ENCODE assay signal across 8 mouse cellular contexts in the genomic region with DNA sequence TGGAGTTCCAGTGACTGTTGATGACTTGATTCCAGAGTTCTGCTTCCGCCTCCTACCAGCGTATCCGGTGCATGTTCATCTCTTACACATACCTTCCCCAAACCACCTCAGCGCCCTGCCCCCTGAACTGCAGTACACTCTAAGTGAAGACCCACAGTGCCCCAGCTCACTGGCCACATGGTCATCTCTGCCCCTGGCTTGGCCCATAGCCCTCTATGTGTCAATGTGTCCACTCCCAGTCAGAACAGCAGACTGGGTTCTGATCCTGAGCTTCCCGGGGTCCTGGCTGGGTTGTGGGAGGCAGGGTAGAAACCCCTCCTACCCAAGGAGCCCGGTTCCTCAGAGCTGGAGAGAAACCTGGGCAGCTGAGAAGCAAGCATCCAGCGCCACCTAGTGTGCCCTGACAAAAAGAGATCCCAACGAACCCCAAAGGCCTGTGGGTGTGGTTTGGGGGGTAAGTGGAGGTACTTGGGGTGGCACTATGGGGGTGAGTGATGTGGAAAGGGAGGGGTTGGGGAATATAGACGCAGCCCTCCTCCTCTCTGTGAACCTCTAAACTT. TPM values are rescaled to one million over a fixed set of nuclear protein-coding genes. Genes with fewer than 3 reads are reported as not detected.
DNase-seq lines count a peak whose midpoint lies in the region; ATAC-seq and TF ChIP-seq lines count a peak whose summit lies in the region.

No protein-coding gene starts in this region.

- no peak for TF ChIP-seq POLR2A in testis, adult 2 months (IDR thresholded peaks at IDR 0.05; ENCODE audit: control insufficient read depth, low read depth, low read length)

- peaks cover 60% of the 10 kb centered on the region for H3K4me1 ChIP-seq in heart, embryonic 11.5 days (ENCODE audit: control insufficient read depth, insufficient read depth, low read length)
- peaks cover 30% of the 10 kb centered on the region for H3K4me1 ChIP-seq in testis, adult 2 months (ENCODE audit: control insufficient read depth, insufficient read depth, low read length)
- no peaks in the 10 kb centered on the region; the same call in 1 of the 2 replicates for H3K4me1 ChIP-seq in hindbrain, postnatal 0 days (ENCODE audit: insufficient read depth, low read length)

- no peak for ATAC-seq in heart, embryonic 11.5 days (replicated peaks; ENCODE audit: insufficient number of reproducible peaks, low FRiP score, low TSS enrichment)
- ATAC-seq in common myeloid progenitor, adult 5-6 weeks (replicated peaks; ENCODE audit: low read depth, poor library complexity, severe bottlenecking), result peak; percentile 38
- ATAC-seq in hindbrain, postnatal 0 days, result 0 out of 2 replicates have a peak, but pooled peaks have one; percentile 10

- DNase-seq in heart, adult 11 months, result peak; percentile 93
- DNase-seq in testis, postnatal 14 days (ENCODE audit: low spot score), result no peak
- peak; percentile 77 for DNase-seq in hindbrain, postnatal 0 days (ENCODE audit: low spot score)
- DNase-seq in lung, postnatal 10 days, result peak; percentile 74
- DNase-seq in thymus, postnatal 10 days (ENCODE audit: low spot score in 2 of 2), result peak; percentile 63 to 73

- H3K4me3 ChIP-seq in heart, embryonic 11.5 days (ENCODE audit: low read depth, low read length), result no peak overlapping the region
- H3K4me3 ChIP-seq in testis, adult 2 months (ENCODE audit: control insufficient read depth, low read depth, low read length), result no peak overlapping the region
- H3K4me3 ChIP-seq in hindbrain, postnatal 0 days (ENCODE audit: low read length), result no peak overlapping the region

- H3K27ac ChIP-seq in heart, embryonic 11.5 days (ENCODE audit: low read depth, low read length), result no peak overlapping the region
- H3K27ac ChIP-seq in testis, adult 2 months (ENCODE audit: control insufficient read depth, insufficient read depth, low read depth, low read length), result no peak overlapping the region
- H3K27ac ChIP-seq in hindbrain, postnatal 0 days, result no peak overlapping the region

- H3K27me3 ChIP-seq in heart, embryonic 11.5 days (ENCODE audit: control insufficient read depth, insufficient read depth, low read length), result peaks cover 19% of the 10 kb centered on the region
- no peaks in the 10 kb centered on the region for H3K27me3 ChIP-seq in testis, adult 2 months (ENCODE audit: control insufficient read depth, insufficient read depth, low read length)
- peaks cover 5% of the 10 kb centered on the region; the same call in 1 of the 2 replicates for H3K27me3 ChIP-seq in hindbrain, postnatal 0 days (ENCODE audit: insufficient read depth, low read length)

- TF ChIP-seq CTCF in testis, adult 2 months (IDR thresholded peaks at IDR 0.05; ENCODE audit: control insufficient read depth, insufficient read depth, insufficient replicate concordance, low read depth, low read length), result peak; percentile 39; the same call in 1 of the 2 replicates
- peak; percentile 74 for TF ChIP-seq CTCF in hindbrain, postnatal 0 days (IDR thresholded peaks at IDR 0.05; ENCODE audit: low read depth)

- no peak overlapping the region; the same call in 1 of the 2 replicates for H3K4me2 ChIP-seq in heart, embryonic 11.5 days
- no peak overlapping the region for H3K4me2 ChIP-seq in hindbrain, postnatal 0 days (ENCODE audit: low read depth, low read length)

- no peaks in the 10 kb centered on the region for H3K36me3 ChIP-seq in heart, embryonic 11.5 days (ENCODE audit: control insufficient read depth, insufficient read depth, low read length)
- no peaks in the 10 kb centered on the region for H3K36me3 ChIP-seq in testis, adult 2 months (ENCODE audit: control insufficient read depth, insufficient read depth, low read length)
- H3K36me3 ChIP-seq in hindbrain, postnatal 0 days (ENCODE audit: insufficient read depth, low read length), result no peaks in the 10 kb centered on the region

- H3K9me3 ChIP-seq in heart, embryonic 11.5 days (replicated peaks; ENCODE audit: control insufficient read depth, low read length), result no peaks in the 10 kb centered on the region
- no peaks in the 10 kb centered on the region for H3K9me3 ChIP-seq in hindbrain, postnatal 0 days (ENCODE audit: low read length)

- no peak overlapping the region for H3K9ac ChIP-seq in heart, embryonic 11.5 days (ENCODE audit: low read depth, low read length)
- no peak overlapping the region for H3K9ac ChIP-seq in hindbrain, postnatal 0 days (replicated peaks; ENCODE audit: low read length)

- 29% methylated on average over 9 of the region's 9 CpGs for WGBS in heart, embryonic 11.5 days (ENCODE audit: insufficient replicate concordance)
- WGBS in hindbrain, postnatal 0 days, result 34% methylated on average over 9 of the region's 9 CpGs

RNA-seq across cellular contexts. Expression of a gene that starts 3.1 kb away (rescaled TPM):
- 3.9 and 4.8 TPM in 2 replicates for polyA plus RNA-seq in heart, embryonic 11.5 days (2014; fragmentation: Nextera tagmentation; extraction: Ambion mirVana)
- polyA plus RNA-seq in testis, adult 2 months (2012; rRNA removed), result 0.35 and 4.7 TPM in 2 replicates
- not detected in 2 replicates for total RNA-seq in common myeloid progenitor, adult 5-6 weeks (2017)
- 1.2 and 5.4 TPM in 2 replicates for total RNA-seq in hindbrain, postnatal 0 days (2014; rRNA removed)
- 5.4 and 5.5 TPM in 2 replicates for polyA plus RNA-seq in hindbrain, postnatal 0 days (2015; fragmentation: Nextera tagmentation; extraction: Ambion mirVana)

RNA-seq across cellular contexts. Expression of a gene that starts 5.7 kb away (rescaled TPM):
- polyA plus RNA-seq in heart, embryonic 11.5 days (2014; fragmentation: Nextera tagmentation; extraction: Ambion mirVana), result 149 and 151 TPM in 2 replicates
- polyA plus RNA-seq in testis, adult 2 months (2012; rRNA removed), result 0.19 TPM in 1 of 2 replicates, not detected in the other
- total RNA-seq in common myeloid progenitor, adult 5-6 weeks (2017), result not detected in 2 replicates
- total RNA-seq in hindbrain, postnatal 0 days (2014; rRNA removed), result 0.26 and 4.4 TPM in 2 replicates
- not detected in 2 replicates for polyA plus RNA-seq in hindbrain, postnatal 0 days (2015; fragmentation: Nextera tagmentation; extraction: Ambion mirVana)

RNA-seq across cellular contexts. Expression of a gene that starts 11.0 kb away (rescaled TPM):
- 10.6 and 13.7 TPM in 2 replicates for polyA plus RNA-seq in heart, embryonic 11.5 days (2014; fragmentation: Nextera tagmentation; extraction: Ambion mirVana)
- polyA plus RNA-seq in testis, adult 2 months (2012; rRNA removed), result 4.9 and 6.1 TPM in 2 replicates
- total RNA-seq in common myeloid progenitor, adult 5-6 weeks (2017), result 0.34 and 4.8 TPM in 2 replicates
- 10.6 and 12.0 TPM in 2 replicates for total RNA-seq in hindbrain, postnatal 0 days (2014; rRNA removed)
- 7.8 and 9.2 TPM in 2 replicates for polyA plus RNA-seq in hindbrain, postnatal 0 days (2015; fragmentation: Nextera tagmentation; extraction: Ambion mirVana)

RNA-seq across cellular contexts. Expression of a gene that starts 23.0 kb away (rescaled TPM):
- 48.0 and 56.4 TPM in 2 replicates for polyA plus RNA-seq in heart, embryonic 11.5 days (2014; fragmentation: Nextera tagmentation; extraction: Ambion mirVana)
- 1.5 and 1.9 TPM in 2 replicates for polyA plus RNA-seq in testis, adult 2 months (2012; rRNA removed)
- total RNA-seq in common myeloid progenitor, adult 5-6 weeks (2017), result not detected in 2 replicates
- total RNA-seq in hindbrain, postnatal 0 days (2014; rRNA removed), result 8.0 and 11.7 TPM in 2 replicates
- 4.9 and 5.1 TPM in 2 replicates for polyA plus RNA-seq in hindbrain, postnatal 0 days (2015; fragmentation: Nextera tagmentation; extraction: Ambion mirVana)

RNA-seq across cellular contexts. Expression of a gene that starts 31.1 kb away (rescaled TPM):
- polyA plus RNA-seq in heart, embryonic 11.5 days (2014; fragmentation: Nextera tagmentation; extraction: Ambion mirVana), result 39.6 and 40.6 TPM in 2 replicates
- 24.3 and 26.9 TPM in 2 replicates for polyA plus RNA-seq in testis, adult 2 months (2012; rRNA removed)
- total RNA-seq in common myeloid progenitor, adult 5-6 weeks (2017), result 10.2 and 14.2 TPM in 2 replicates
- 44.0 and 52.4 TPM in 2 replicates for total RNA-seq in hindbrain, postnatal 0 days (2014; rRNA removed)
- polyA plus RNA-seq in hindbrain, postnatal 0 days (2015; fragmentation: Nextera tagmentation; extraction: Ambion mirVana), result 28.4 and 31.9 TPM in 2 replicates

Comparison
In these comparisons a context has a peak if more than half of its experiments do, and no peak if none do; other contexts are left out.
1. RNA of a gene that starts 5.7 kb away (polyA plus RNA-seq): 149 to 151 TPM in heart, embryonic 11.5 days; not detected in hindbrain, postnatal 0 days and 0.19 TPM in testis, adult 2 months; every median in the first group is over 100 times any median in the second.